Mouse (Mus musculus) embryonic facial prominence, embryonic 14.5 days (tissue): Measurements from ENCODE around the gene Sp8. TPM values are rescaled to one million over a fixed set of nuclear protein-coding genes. Genes with fewer than 3 reads are reported as not detected.

Experiments
- ATAC-seq: fragments of 200-750 bp; cut with Nextera tagmentation; 2 replicates; pipeline ENCODE4 v1.8.0; 2017; ENCODE audit warnings: low read depth, moderate number of reproducible peaks, moderate TSS enrichment
- DNase-seq: peaks from one replicate; pipeline ENCODE4 v3.0.0-alpha.2; 2015; ENCODE audit warnings: low spot score
- H3K27ac ChIP-seq: fragments of 300-500 bp; sonication (generic); replicated peaks from 2 replicates; pipeline ENCODE4 v1.5.1; 2014; ENCODE audit warnings: low read depth, mild to moderate bottlenecking, low read length, moderate library complexity
- H3K27me3 ChIP-seq: fragments of 300-500 bp; sonication (generic); replicated peaks from 2 replicates; pipeline ENCODE4 v1.6.1; 2014; ENCODE audit warnings: low read length; ENCODE audit not compliant: control insufficient read depth, insufficient read depth
- H3K36me3 ChIP-seq: fragments of 300-500 bp; sonication (generic); 2 replicates; pipeline ENCODE4 v1.6.1; 2014; ENCODE audit warnings: low read length, mixed read lengths; ENCODE audit not compliant: control insufficient read depth, insufficient read depth
- H3K4me1 ChIP-seq: fragments of 300-500 bp; sonication (generic); 2 replicates; pipeline ENCODE4 v1.6.1; 2014; ENCODE audit warnings: antibody characterized with exemption, low read length; ENCODE audit not compliant: control insufficient read depth, insufficient read depth
- H3K4me2 ChIP-seq: fragments of 300-500 bp; sonication (generic); 2 replicates; pipeline ENCODE4 v1.6.1; 2014; ENCODE audit warnings: low read depth, mild to moderate bottlenecking, low read length, moderate library complexity, mixed read lengths
- H3K4me3 ChIP-seq: fragments of 300-500 bp; sonication (generic); 2 replicates; pipeline ENCODE4 v1.5.1; 2014; ENCODE audit warnings: low read depth, mild to moderate bottlenecking, low read length
- H3K9ac ChIP-seq: fragments of 300-500 bp; sonication (generic); 2 replicates; pipeline ENCODE4 v1.6.1; 2014; ENCODE audit warnings: low read depth, mild to moderate bottlenecking, low read length, moderate library complexity, mixed read lengths
- H3K9me3 ChIP-seq: fragments of 300-500 bp; sonication (generic); 2 replicates; pipeline ENCODE4 v1.6.1; 2016; ENCODE audit warnings: low read length; ENCODE audit not compliant: control insufficient read depth
- WGBS: fragments of 180-500 bp; shearing (Covaris S2); extraction: QIAGEN DNeasy Blood & Tissue Kit; methylation state at CpG from one replicate; pipeline ENCODE4 v1.1.7; 2014; 5-methylcytosine and 5-hydroxymethylcytosine counted together
- polyA plus RNA-seq: library from polyadenylated mRNA; unstranded; fragments of >200 nt; fragmentation: Nextera tagmentation; extraction: Ambion mirVana; gene quantifications from 2 replicates; pipeline ENCODE4 v1.2.1, GENCODE M21; 2014

Gene Sp8
- polyA plus RNA-seq, 1 experiment from 2014 or later, result 1.9 TPM

GRCm38 (mm10) chr12:118845351-118845750 lies 778 bp upstream of the Sp8 start:
- Histone ChIP-seq H3K4me2 (no peak overlapping the region), H3K4me3 (no peak overlapping the region), H3K9ac (no peak overlapping the region), H3K36me3 (no peaks in the 10 kb centered on the region), H3K27ac (no peak overlapping the region), H3K4me1 (peaks cover 8% of the 10 kb centered on the region; the same call in 1 of the 2 replicates), H3K27me3 (peaks cover 98% of the 10 kb centered on the region), H3K9me3 (no peaks in the 10 kb centered on the region)
- no peak for DNase-seq
- ATAC-seq, result no peak
- WGBS, result 7% methylated on average over 3 of the region's 3 CpGs

- Histone ChIP-seq H3K27me3 (peaks cover 96% of the 10 kb centered on the region), H3K36me3 (no peaks in the 10 kb centered on the region), H3K4me2 (peak overlapping the region; percentile 61), H3K9ac (peak overlapping the region; percentile 41), H3K9me3 (no peaks in the 10 kb centered on the region), H3K4me3 (peak overlapping the region; percentile 43), H3K4me1 (peaks cover 8% of the 10 kb centered on the region; the same call in 1 of the 2 replicates), H3K27ac (peak overlapping the region; percentile 68; the same call in 1 of the 2 replicates)
- under 1% methylated on average over 58 of the region's 59 CpGs for WGBS
- peak; percentile 80 for DNase-seq
- peak; percentile 56 for ATAC-seq
These were observed 656 bp downstream of the Sp8 start for GRCm38 (mm10) chr12:118846649-118847321.

GRCm38 (mm10) chr12:118847381-118847780 lies 1.3 kb downstream of the Sp8 start:
- Histone ChIP-seq H3K27ac (no peak overlapping the region), H3K9me3 (no peaks in the 10 kb centered on the region), H3K4me3 (peak overlapping the region; percentile 43), H3K4me1 (peaks cover 8% of the 10 kb centered on the region; the same call in 1 of the 2 replicates), H3K4me2 (peak overlapping the region; percentile 61), H3K27me3 (peaks cover 96% of the 10 kb centered on the region), H3K36me3 (no peaks in the 10 kb centered on the region), H3K9ac (no peak overlapping the region)
- ATAC-seq (no peak), DNase-seq (no peak)
- WGBS, result under 1% methylated on average over 17 of the region's 17 CpGs

- Histone ChIP-seq H3K27ac (peak overlapping the region; percentile 39; the same call in 1 of the 2 replicates), H3K4me2 (peak overlapping the region; percentile 61), H3K4me1 (peaks cover 8% of the 10 kb centered on the region; the same call in 1 of the 2 replicates), H3K9ac (peak overlapping the region; percentile 55), H3K4me3 (peak overlapping the region; percentile 43), H3K27me3 (peaks cover 95% of the 10 kb centered on the region), H3K9me3 (no peaks in the 10 kb centered on the region), H3K36me3 (no peaks in the 10 kb centered on the region)
- 2% methylated on average over 23 of the region's 23 CpGs for whole genome bisulfite sequencing
- DNase-seq (peak; percentile 23), ATAC-seq (no peak)
These were observed 1.8 kb downstream of the Sp8 start for GRCm38 (mm10) chr12:118847861-118848495.

- WGBS, result under 1% methylated on average over 34 of the region's 80 CpGs
- Histone ChIP-seq H3K4me3 (peak overlapping the region; percentile 43), H3K4me1 (peaks cover 8% of the 10 kb centered on the region; the same call in 1 of the 2 replicates), H3K9ac (peak overlapping the region; percentile 55), H3K9me3 (no peaks in the 10 kb centered on the region), H3K27ac (peak overlapping the region; percentile 39; the same call in 1 of the 2 replicates), H3K4me2 (peak overlapping the region; percentile 50), H3K36me3 (no peaks in the 10 kb centered on the region), H3K27me3 (peaks cover 95% of the 10 kb centered on the region)
- peak; percentile 44 for ATAC-seq
- DNase-seq, result peak; percentile 37
These were observed 2.5 kb downstream of the Sp8 start for GRCm38 (mm10) chr12:118848496-118849202.

- Histone ChIP-seq H3K9me3 (no peaks in the 10 kb centered on the region), H3K4me2 (peak overlapping the region; percentile 50), H3K4me3 (peak overlapping the region; percentile 43), H3K27ac (no peak overlapping the region), H3K36me3 (no peaks in the 10 kb centered on the region), H3K4me1 (peaks cover 9% of the 10 kb centered on the region; the same call in 1 of the 2 replicates), H3K9ac (peak overlapping the region; percentile 55; the same call in 1 of the 2 replicates), H3K27me3 (peaks cover 95% of the 10 kb centered on the region)
- no peak for DNase-seq
- peak; percentile 17; the same call in 1 of the 2 replicates for ATAC-seq
- WGBS, result 0% methylated on average over 41 of the region's 78 CpGs
These were observed 3.2 kb downstream of the Sp8 start for GRCm38 (mm10) chr12:118849203-118849861.

GRCm38 (mm10) chr12:118849996-118850395 lies 3.9 kb downstream of the Sp8 start:
- Histone ChIP-seq H3K4me3 (peak overlapping the region; percentile 43), H3K36me3 (no peaks in the 10 kb centered on the region), H3K9ac (peak overlapping the region; percentile 30; the same call in 1 of the 2 replicates), H3K9me3 (no peaks in the 10 kb centered on the region), H3K4me2 (0 out of 2 replicates have a peak overlapping the region, but pooled peaks have one; percentile 50), H3K4me1 (peaks cover 12% of the 10 kb centered on the region; the same call in 1 of the 2 replicates), H3K27me3 (peaks cover 95% of the 10 kb centered on the region), H3K27ac (no peak overlapping the region)
- 0% methylated on average over 11 of the region's 11 CpGs for WGBS
- ATAC-seq (no peak), DNase-seq (peak; percentile 15)
